Mouse (Mus musculus) stomach, adult 2 months (tissue): ENCODE results near the gene Tgfbr2. TPM values are rescaled to one million over a fixed set of nuclear protein-coding genes. Genes with fewer than 3 reads are reported as not detected.

Source experiments
- polyA plus RNA-seq: library from polyadenylated mRNA; depleted of rRNA; stranded (reverse); fragments of >200 nt; gene quantifications from 2 replicates; pipeline ENCODE4 v1.2.3, GENCODE M21; 2012; rRNA removed

Tgfbr2 gene
- 19.2 and 20.2 TPM in 2 replicates for polyA plus RNA-seq

DNA sequence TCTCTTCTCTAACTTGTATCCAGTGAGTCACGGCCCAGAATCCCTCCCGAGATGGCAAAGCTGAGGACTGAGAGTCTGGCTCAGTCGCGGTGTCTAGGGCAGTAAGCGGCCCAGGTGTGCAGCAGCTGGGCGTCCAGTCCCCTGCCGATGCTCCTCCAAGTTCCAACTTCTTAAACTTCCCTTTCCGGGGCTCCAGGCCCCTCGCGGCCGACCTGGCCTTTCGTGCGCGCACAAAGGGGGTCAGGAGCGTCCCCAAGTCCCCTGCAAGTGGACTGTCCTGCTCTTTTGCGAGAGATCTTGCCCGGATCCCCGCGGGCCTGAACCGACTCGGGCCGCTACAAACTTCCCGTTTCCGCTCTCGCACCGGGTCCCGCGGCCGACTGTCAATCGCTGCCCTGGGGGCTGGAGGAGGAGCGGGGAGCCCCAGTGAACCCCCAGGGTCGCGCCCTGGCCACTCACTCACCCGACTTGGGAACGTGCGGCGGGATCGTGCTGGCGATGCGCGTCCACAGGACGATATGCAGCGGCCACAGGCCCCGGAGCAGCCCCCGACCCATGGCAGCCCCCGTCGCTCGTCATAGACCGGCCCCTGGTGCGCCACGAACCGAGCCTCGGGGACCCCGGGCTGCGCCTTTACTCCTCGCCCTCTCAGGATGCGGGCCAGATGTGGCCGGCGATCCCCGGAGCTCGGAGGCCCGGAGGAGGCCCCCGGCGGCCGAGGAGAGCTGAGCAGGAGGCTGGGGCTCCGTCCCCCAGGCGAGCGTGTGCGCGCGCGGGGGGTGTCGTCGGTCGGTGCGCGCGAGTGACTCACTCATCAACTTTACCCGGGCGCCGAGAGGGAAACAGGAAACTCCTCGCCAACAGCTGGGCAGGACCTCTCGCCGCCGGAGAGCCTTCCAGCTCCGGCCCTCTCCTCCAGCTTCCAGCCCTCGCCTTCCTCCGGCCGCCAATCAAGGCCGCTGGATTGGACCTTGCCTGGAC lies at the start of gene Tgfbr2:
TSS of gene Tgfbr2 (minus strand) at position 880 of the 981 bp plus-strand sequence.

